Mouse (Mus musculus): ENCODE data around the gene Celf3. TPM values are rescaled to one million over a fixed set of nuclear protein-coding genes. Genes with fewer than 3 reads are reported as not detected.

Gene Celf3
- total and polyA plus RNA-seq, 2 experiments from 2014 or later: 0.53 TPM; not detected in 1

GRCm38 (mm10) chr3:94443597-94443964 is 34.5 kb upstream of the Celf3 start, which contains the start of gene Oaz3:
Gene Oaz3, minus strand, starts transcription at chr3:94443915.
- Histone ChIP-seq H3K36me3 (replicated peaks; ENCODE audit: control insufficient read depth, insufficient read depth, low read length) (peaks cover 40% of the 10 kb centered on the region), H3K9ac (replicated peaks; ENCODE audit: low read depth, low read length) (peak within 1 kb of the TSS; percentile 91), H3K4me3 (ENCODE audit: low read depth, low read length) (peak within 1 kb of the TSS; percentile 84), H3K27ac (ENCODE audit: low read depth) (peak within 1 kb of the TSS; percentile 64), H3K4me2 (ENCODE audit: low read depth, low read length) (peak within 1 kb of the TSS; percentile 69), H3K27me3 (ENCODE audit: control insufficient read depth, insufficient read depth, low read length) (no peaks in the 10 kb centered on the region), H3K4me1 (ENCODE audit: control insufficient read depth, insufficient read depth) (no peaks in the 10 kb centered on the region), H3K9me3 (replicated peaks; ENCODE audit: control insufficient read depth, low read length) (no peaks in the 10 kb centered on the region)
- ATAC-seq (ENCODE audit: insufficient read depth, low read depth): peak; percentile 36; the same call in 1 of the 2 replicates
- TF ChIP-seq CTCF (IDR thresholded peaks at IDR 0.05; ENCODE audit: low read depth) (no peak), EP300 (IDR thresholded peaks at IDR 0.05; ENCODE audit: low read depth) (no peak)
- 0% methylated on average over 24 of the region's 24 CpGs for WGBS
- DNase-seq (ENCODE audit: low spot score): no peak

- Histone ChIP-seq H3K27ac (ENCODE audit: low read depth) (no peak overlapping the region), H3K4me2 (ENCODE audit: low read depth, low read length) (no peak overlapping the region), H3K4me1 (ENCODE audit: control insufficient read depth, insufficient read depth) (no peaks in the 10 kb centered on the region), H3K9me3 (replicated peaks; ENCODE audit: control insufficient read depth, low read length) (no peaks in the 10 kb centered on the region), H3K36me3 (replicated peaks; ENCODE audit: control insufficient read depth, insufficient read depth, low read length) (peaks cover 57% of the 10 kb centered on the region), H3K27me3 (ENCODE audit: control insufficient read depth, insufficient read depth, low read length) (no peaks in the 10 kb centered on the region), H3K4me3 (ENCODE audit: low read depth, low read length) (no peak overlapping the region), H3K9ac (replicated peaks; ENCODE audit: low read depth, low read length) (no peak overlapping the region)
- WGBS: 85% methylated on average over 2 of the region's 2 CpGs
- ATAC-seq (ENCODE audit: insufficient read depth, low read depth): no peak
- DNase-seq (ENCODE audit: low spot score): no peak
- no peak for TF ChIP-seq CTCF (IDR thresholded peaks at IDR 0.05; ENCODE audit: low read depth)
- TF ChIP-seq EP300 (IDR thresholded peaks at IDR 0.05; ENCODE audit: low read depth): no peak
Observed at GRCm38 (mm10) chr3:94449377-94449776, 28.7 kb upstream of the Celf3 start.

DNA sequence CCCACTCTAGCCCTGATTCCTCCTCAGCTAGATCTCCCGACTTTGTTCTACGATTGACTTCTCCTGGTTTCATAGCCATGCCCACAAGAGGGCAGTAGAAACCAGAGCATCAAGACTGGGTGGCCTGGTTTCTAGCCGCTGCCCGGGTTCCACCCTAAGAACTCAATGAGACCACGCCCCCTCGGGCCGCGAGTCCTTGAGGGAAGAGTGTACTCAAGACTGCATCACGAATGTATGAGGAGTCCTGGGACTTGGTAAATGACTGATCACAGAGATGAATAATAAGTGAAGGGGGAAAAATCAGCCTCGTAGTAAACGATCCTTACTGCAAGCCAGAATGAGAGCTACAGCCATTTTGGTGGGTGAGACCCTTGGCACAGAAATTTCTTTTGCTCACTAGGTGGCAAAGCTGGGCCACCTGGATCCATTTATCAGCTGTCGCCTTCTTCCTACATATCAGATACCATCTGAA is 21.5 kb upstream of the Celf3 start:
- H3K27me3 ChIP-seq (ENCODE audit: control insufficient read depth, insufficient read depth, low read length): no peaks in the 10 kb centered on the region
- H3K4me2 ChIP-seq (ENCODE audit: low read depth, low read length): peak overlapping the region; percentile 46
- no peaks in the 10 kb centered on the region for H3K9me3 ChIP-seq (replicated peaks; ENCODE audit: control insufficient read depth, low read length)
- no peak overlapping the region for H3K9ac ChIP-seq (replicated peaks; ENCODE audit: low read depth, low read length)
- no peak overlapping the region for H3K27ac ChIP-seq (ENCODE audit: low read depth)
- DNase-seq (ENCODE audit: low spot score) (peak; percentile 84), ATAC-seq (ENCODE audit: insufficient read depth, low read depth) (peak; percentile 75)
- H3K4me3 ChIP-seq (ENCODE audit: low read depth, low read length): peak overlapping the region; percentile 36
- TF ChIP-seq CTCF (IDR thresholded peaks at IDR 0.05; ENCODE audit: low read depth) (peak; percentile 91), EP300 (IDR thresholded peaks at IDR 0.05; ENCODE audit: low read depth) (no peak)
- H3K36me3 ChIP-seq (replicated peaks; ENCODE audit: control insufficient read depth, insufficient read depth, low read length): no peaks in the 10 kb centered on the region
- WGBS: 1% methylated on average over 12 of the region's 12 CpGs
- no peaks in the 10 kb centered on the region for H3K4me1 ChIP-seq (ENCODE audit: control insufficient read depth, insufficient read depth)

- DNase-seq (ENCODE audit: low spot score): no peak
- no peak for ATAC-seq (ENCODE audit: insufficient read depth, low read depth)
- TF ChIP-seq EP300 (IDR thresholded peaks at IDR 0.05; ENCODE audit: low read depth) (no peak), CTCF (IDR thresholded peaks at IDR 0.05; ENCODE audit: low read depth) (no peak)
Observed at GRCm38 (mm10) chr3:94457055-94457454, 21.0 kb upstream of the Celf3 start.

DNA sequence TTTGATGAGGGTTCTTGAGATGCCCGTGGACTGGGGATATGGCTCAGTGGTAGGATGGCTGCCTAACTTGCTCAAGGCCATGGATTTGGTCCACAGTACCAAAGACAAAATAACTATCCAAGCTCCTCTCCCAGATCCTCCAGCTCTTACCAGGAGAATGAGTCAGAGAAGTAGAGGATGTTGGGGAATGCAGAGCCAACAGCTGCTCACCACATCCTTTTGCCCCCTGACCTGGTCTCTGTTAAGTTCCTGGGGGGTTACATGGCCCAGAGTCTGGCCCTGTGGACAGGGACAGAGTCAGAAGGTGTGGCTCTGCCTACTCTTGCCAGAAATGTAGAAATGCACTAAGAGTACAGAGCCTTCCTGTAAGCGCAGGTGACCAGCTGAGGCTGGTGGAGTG is 18.3 kb upstream of the Celf3 start:
- Histone ChIP-seq H3K4me2 (ENCODE audit: low read depth, low read length) (no peak overlapping the region), H3K36me3 (replicated peaks; ENCODE audit: control insufficient read depth, insufficient read depth, low read length) (no peaks in the 10 kb centered on the region), H3K4me3 (ENCODE audit: low read depth, low read length) (no peak overlapping the region), H3K27me3 (ENCODE audit: control insufficient read depth, insufficient read depth, low read length) (no peaks in the 10 kb centered on the region), H3K4me1 (ENCODE audit: control insufficient read depth, insufficient read depth) (no peaks in the 10 kb centered on the region), H3K9me3 (replicated peaks; ENCODE audit: control insufficient read depth, low read length) (no peaks in the 10 kb centered on the region), H3K27ac (ENCODE audit: low read depth) (no peak overlapping the region), H3K9ac (replicated peaks; ENCODE audit: low read depth, low read length) (no peak overlapping the region)
- 90% methylated on average over 2 of the region's 2 CpGs for WGBS
- DNase-seq (ENCODE audit: low spot score): no peak
- ATAC-seq (ENCODE audit: insufficient read depth, low read depth): no peak
- TF ChIP-seq EP300 (IDR thresholded peaks at IDR 0.05; ENCODE audit: low read depth): no peak
- no peak for TF ChIP-seq CTCF (IDR thresholded peaks at IDR 0.05; ENCODE audit: low read depth)

More at GRCm38 (mm10) chr3:94457055-94457454, 21.0 kb upstream of the Celf3 start:
- Histone ChIP-seq H3K27me3 (ENCODE audit: control insufficient read depth, insufficient read depth, low read length) (no peaks in the 10 kb centered on the region), H3K9ac (replicated peaks; ENCODE audit: low read depth, low read length) (no peak overlapping the region), H3K4me1 (ENCODE audit: control insufficient read depth, insufficient read depth) (no peaks in the 10 kb centered on the region), H3K9me3 (replicated peaks; ENCODE audit: control insufficient read depth, low read length) (no peaks in the 10 kb centered on the region), H3K27ac (ENCODE audit: low read depth) (no peak overlapping the region), H3K4me2 (ENCODE audit: low read depth, low read length) (no peak overlapping the region; the same call in 1 of the 2 replicates), H3K36me3 (replicated peaks; ENCODE audit: control insufficient read depth, insufficient read depth, low read length) (no peaks in the 10 kb centered on the region), H3K4me3 (ENCODE audit: low read depth, low read length) (peak overlapping the region; percentile 36; the same call in 1 of the 2 replicates)
- WGBS: 69% methylated on average over 3 of the region's 3 CpGs
